Mouse (Mus musculus) testis, adult 10 weeks (tissue): Measurements from ENCODE around the gene Adat2. TPM values are rescaled to one million over a fixed set of nuclear protein-coding genes. Genes with fewer than 3 reads are reported as not detected.

Experiments used
- polyA plus RNA-seq: library from polyadenylated mRNA; stranded (reverse); fragments of 350-450 nt; fragmentation: Illumina TruSeq; extraction: RNeasy Lipid Tissue Mini Kit (QIAGEN cat#74804); gene quantifications from one replicate; pipeline ENCODE4 v1.2.3, GENCODE M21; 2014; ENCODE audit warnings: low read depth, low replicate concordance

Gene Adat2
- 8.7 TPM for polyA plus RNA-seq

GRCm38 (mm10) chr10:13552646-13553497 is at the start of gene Adat2, which contains the start of gene Pex3:
Gene Adat2 (plus strand): TSS chr10:13552894.
Gene Pex3 (minus strand): TSS chr10:13553142.

Other genes with a start within 250 kb of the Adat2 start
- 9.6 TPM for gene Phactr2, start 78.5 kb upstream of the Adat2 start, polyA plus RNA-seq
- 83.1 TPM for gene Fuca2, start 53.4 kb upstream of the Adat2 start, polyA plus RNA-seq
- gene Pex3, start 248 bp downstream of the Adat2 start, polyA plus RNA-seq, result 281 TPM